Comparison of ENCODE assay signal across 10 mouse cellular contexts in the genomic region with DNA sequence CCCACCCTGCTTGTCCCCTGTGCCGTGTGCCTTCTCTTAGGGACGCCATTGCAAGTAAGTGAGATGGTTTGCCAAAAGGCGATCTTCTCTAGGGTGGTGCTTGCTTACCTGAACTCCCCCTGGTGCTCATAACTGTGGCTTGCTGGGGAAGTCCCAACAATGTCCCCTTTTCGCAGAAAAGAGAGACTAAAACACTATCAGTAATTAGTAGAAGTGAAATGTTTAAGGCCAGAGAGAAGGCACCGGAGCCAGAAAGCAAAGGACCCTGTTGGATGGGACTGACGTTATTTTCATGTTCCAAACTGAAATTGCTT. TPM values are rescaled to one million over a fixed set of nuclear protein-coding genes. Genes with fewer than 3 reads are reported as not detected.
DNase-seq lines count a peak whose midpoint lies in the region; ATAC-seq lines count a peak whose summit lies in the region.
"Had no signal": no experiment of that assay in that cellular context is flagged by ENCODE, and none has a peak within 500 bp of the region (broad histone marks: within the 10 kb centered on the region; RNA-seq: fewer than 3 reads in every experiment).

No protein-coding gene starts in this region.

- H3K4me2 ChIP-seq in liver, embryonic 11.5 days: peak overlapping the region; percentile 76
- peak overlapping the region; percentile 97 for H3K4me2 ChIP-seq in forebrain, embryonic 12.5 days
- peak overlapping the region; percentile 91 for H3K4me2 ChIP-seq in intestine, embryonic 16.5 days (ENCODE audit: low read depth, low read length)
- H3K4me2 ChIP-seq in neural tube, embryonic 14.5 days (ENCODE audit: low read depth, low read length): peak overlapping the region; percentile 80

- no peak overlapping the region for H3K27ac ChIP-seq in liver, embryonic 11.5 days (ENCODE audit: low read depth, low read length)
- no peak overlapping the region for H3K27ac ChIP-seq in forebrain, embryonic 12.5 days
- no peak overlapping the region for H3K27ac ChIP-seq in intestine, embryonic 16.5 days (ENCODE audit: low read length)
- H3K27ac ChIP-seq in neural tube, embryonic 14.5 days (ENCODE audit: low read depth, low read length): no peak overlapping the region

- no peak for DNase-seq in liver, embryonic 11.5 days (ENCODE audit: low spot score)
- DNase-seq in liver: no peak
- no peak for DNase-seq in gastrocnemius, postnatal 10 days
- no peak for DNase-seq in left cerebral cortex, postnatal 10 days (ENCODE audit: extremely low spot score in 1 of 2, low spot score in 2 of 2)
- no peak for DNase-seq in adrenal gland, postnatal 4 days (ENCODE audit: low spot score in 2 of 2)
- DNase-seq: lung, adult 2 months had no signal

- H3K36me3 ChIP-seq in liver, embryonic 11.5 days (ENCODE audit: control insufficient read depth, insufficient read depth, low read length): no peaks in the 10 kb centered on the region
- no peaks in the 10 kb centered on the region for H3K36me3 ChIP-seq in forebrain, embryonic 12.5 days (replicated peaks)
- no peaks in the 10 kb centered on the region for H3K36me3 ChIP-seq in intestine, embryonic 16.5 days (ENCODE audit: control insufficient read depth, insufficient read depth, low read length)
- H3K36me3 ChIP-seq in neural tube, embryonic 14.5 days (ENCODE audit: control insufficient read depth, insufficient read depth, low read length): no peaks in the 10 kb centered on the region

- H3K4me3 ChIP-seq in liver, embryonic 11.5 days (ENCODE audit: low read depth, low read length): peak overlapping the region; percentile 47; the same call in 1 of the 2 replicates
- H3K4me3 ChIP-seq in forebrain, embryonic 12.5 days (replicated peaks): peak overlapping the region; percentile 68
- peak overlapping the region; percentile 51 for H3K4me3 ChIP-seq in intestine, embryonic 16.5 days (ENCODE audit: low read length)
- H3K4me3 ChIP-seq in neural tube, embryonic 14.5 days (ENCODE audit: low read depth, low read length): peak overlapping the region; percentile 56

- peaks cover 23% of the 10 kb centered on the region for H3K27me3 ChIP-seq in liver, embryonic 11.5 days (replicated peaks; ENCODE audit: control insufficient read depth, insufficient read depth, low read length)
- peaks cover 28% of the 10 kb centered on the region for H3K27me3 ChIP-seq in forebrain, embryonic 12.5 days
- H3K27me3 ChIP-seq in intestine, embryonic 16.5 days (replicated peaks; ENCODE audit: control insufficient read depth, insufficient read depth, low read length): peaks cover 12% of the 10 kb centered on the region; the same call in 1 of the 2 replicates
- no peaks in the 10 kb centered on the region for H3K27me3 ChIP-seq in neural tube, embryonic 14.5 days (ENCODE audit: control insufficient read depth, insufficient read depth, low read length)

- ATAC-seq in liver, embryonic 11.5 days (replicated peaks; ENCODE audit: low FRiP score): no peak
- ATAC-seq in forebrain, embryonic 12.5 days (ENCODE audit: low FRiP score): no peak
- no peak; the same call in 1 of the 2 replicates for ATAC-seq in intestine, embryonic 16.5 days
- no peak for ATAC-seq in neural tube, embryonic 14.5 days (ENCODE audit: low read depth)

- intact Hi-C loops in left cerebral cortex, postnatal 10 days (cut with DNase I): loop anchor here (10.0 kb wide), 2 partner anchors 222 to 1092 kb away; no protein-coding TSS in a partner anchor

- no peaks in the 10 kb centered on the region for H3K4me1 ChIP-seq in liver, embryonic 11.5 days (replicated peaks; ENCODE audit: control insufficient read depth, insufficient read depth, low read length)
- peaks cover 12% of the 10 kb centered on the region for H3K4me1 ChIP-seq in forebrain, embryonic 12.5 days
- 0 out of 2 replicates have a peak, but pooled peaks cover 3% of the 10 kb centered on the region for H3K4me1 ChIP-seq in intestine, embryonic 16.5 days (ENCODE audit: control insufficient read depth, insufficient read depth, low read length)
- no peaks in the 10 kb centered on the region for H3K4me1 ChIP-seq in neural tube, embryonic 14.5 days (ENCODE audit: control insufficient read depth, insufficient read depth, low read length)

- no peak overlapping the region for H3K9ac ChIP-seq in liver, embryonic 11.5 days (ENCODE audit: low read depth, low read length)
- H3K9ac ChIP-seq in forebrain, embryonic 12.5 days: peak overlapping the region; percentile 65; the same call in 1 of the 2 replicates
- no peak overlapping the region for H3K9ac ChIP-seq in intestine, embryonic 16.5 days (ENCODE audit: low read depth, low read length)
- peak overlapping the region; percentile 65; the same call in 1 of the 2 replicates for H3K9ac ChIP-seq in neural tube, embryonic 14.5 days (replicated peaks; ENCODE audit: low read depth, low read length)

- 24% methylated on average over 6 of the region's 6 CpGs for WGBS in liver, embryonic 11.5 days
- 21% methylated on average over 6 of the region's 6 CpGs for WGBS in forebrain, embryonic 12.5 days
- WGBS in intestine, embryonic 16.5 days: 24% methylated on average over 6 of the region's 6 CpGs
- WGBS in neural tube, embryonic 14.5 days: 22% methylated on average over 6 of the region's 6 CpGs

- no peaks in the 10 kb centered on the region for H3K9me3 ChIP-seq in liver, embryonic 11.5 days (ENCODE audit: control insufficient read depth, low read length)
- H3K9me3 ChIP-seq in forebrain, embryonic 12.5 days: no peaks in the 10 kb centered on the region
- H3K9me3 ChIP-seq in intestine, embryonic 16.5 days (ENCODE audit: control insufficient read depth, low read length): no peaks in the 10 kb centered on the region
- no peaks in the 10 kb centered on the region for H3K9me3 ChIP-seq in neural tube, embryonic 14.5 days (ENCODE audit: control insufficient read depth, low read length)

RNA-seq across cellular contexts. Expression of a gene that starts 0.3 kb away (rescaled TPM):
- 0.09 and 0.43 TPM in 2 replicates for polyA plus RNA-seq in liver, embryonic 11.5 days (2014; fragmentation: Nextera tagmentation; extraction: Ambion mirVana)
- polyA plus RNA-seq in forebrain, embryonic 12.5 days (2016; fragmentation: Nextera tagmentation; extraction: Ambion mirVana): 0.47 and 0.98 TPM in 2 replicates
- 0.59 and 0.75 TPM in 2 replicates for polyA plus RNA-seq in intestine, embryonic 16.5 days (2015; fragmentation: Nextera tagmentation; extraction: Ambion mirVana)
- polyA plus RNA-seq in neural tube, embryonic 14.5 days (2014; fragmentation: Nextera tagmentation; extraction: Ambion mirVana): 11.0 and 16.4 TPM in 2 replicates
- under 1 TPM; 0.11 to 0.14 TPM for total RNA-seq in gastrocnemius, postnatal 10 days (2021)
- total RNA-seq in left cerebral cortex, postnatal 10 days (2021): 10 to 100 TPM; 39.4 to 41.0 TPM
- total RNA-seq in adrenal gland, postnatal 4 days (2021): 1 to 10 TPM; 2.6 to 3.5 TPM
- polyA plus RNA-seq: lung, adult 2 months; spleen, adult 2 months had no signal

RNA-seq across cellular contexts. Expression of a gene that starts 32.2 kb away (rescaled TPM):
- 0.95 and 1.6 TPM in 2 replicates for polyA plus RNA-seq in liver, embryonic 11.5 days (2014; fragmentation: Nextera tagmentation; extraction: Ambion mirVana)
- 11.9 and 17.9 TPM in 2 replicates for polyA plus RNA-seq in forebrain, embryonic 12.5 days (2016; fragmentation: Nextera tagmentation; extraction: Ambion mirVana)
- polyA plus RNA-seq in intestine, embryonic 16.5 days (2015; fragmentation: Nextera tagmentation; extraction: Ambion mirVana): 2.0 and 2.9 TPM in 2 replicates
- polyA plus RNA-seq in neural tube, embryonic 14.5 days (2014; fragmentation: Nextera tagmentation; extraction: Ambion mirVana): 81.0 and 95.3 TPM in 2 replicates
- 1 to 10 TPM in 1 of 2 experiments, under 1 TPM in 1; 0.56 to 1.0 TPM for total RNA-seq in gastrocnemius, postnatal 10 days (2021)
- 100 to 1,000 TPM; 258 to 276 TPM for total RNA-seq in left cerebral cortex, postnatal 10 days (2021)
- total RNA-seq in adrenal gland, postnatal 4 days (2021): 10 to 100 TPM; 11.4 to 14.8 TPM
- polyA plus RNA-seq: spleen, adult 2 months had no signal

Comparison
In these comparisons a context has a peak if more than half of its experiments do, and no peak if none do; other contexts are left out.
1. H3K9ac ChIP-seq: peak in forebrain, embryonic 12.5 days (single experiment) and neural tube, embryonic 14.5 days (single experiment); none in liver, embryonic 11.5 days (single experiment) and intestine, embryonic 16.5 days (single experiment).
2. Peak in every context shown above with its lines, with median percentiles within 50 percentile points of each other: H3K4me2 ChIP-seq and H3K4me3 ChIP-seq.